Mouse (Mus musculus) liver, adult 2 months (tissue): ENCODE measurements at regions not wholly inside any gene's neighbourhood (a gene's known extent, or its start where the extent isn't known, plus 50 kb on each side); places are given as distances from the start of the nearest gene placed in this dataset.

Source experiments
- DNase-seq: peaks from one replicate; pipeline ENCODE4 v3.0.0-alpha.2; 2011; ENCODE audit warnings: low read depth, low spot score; ENCODE audit errors: extremely low read depth
- H3K27ac ChIP-seq: fragments of 200-500 bp; replicated peaks from 2 replicates; pipeline ENCODE4 v1.5.1; 2012; ENCODE audit warnings: low read depth, mild to moderate bottlenecking, control low read depth, inconsistent platforms, low read length; ENCODE audit not compliant: insufficient read depth
- H3K27me3 ChIP-seq: fragments of 200-500 bp; 2 replicates; pipeline ENCODE4 v1.6.1; 2012; ENCODE audit warnings: mild to moderate bottlenecking, moderate library complexity, low read length, inconsistent platforms; ENCODE audit not compliant: control insufficient read depth, insufficient read depth
- H3K36me3 ChIP-seq: fragments of 200-500 bp; 2 replicates; pipeline ENCODE4 v1.6.1; 2012; ENCODE audit warnings: low read length, inconsistent platforms; ENCODE audit not compliant: control insufficient read depth, insufficient read depth
- H3K4me1 ChIP-seq: fragments of 200-500 bp; 2 replicates; pipeline ENCODE4 v1.6.1; 2011; ENCODE audit warnings: low read length; ENCODE audit not compliant: control insufficient read depth, insufficient read depth
- H3K4me3 ChIP-seq: fragments of 200-500 bp; 2 replicates; pipeline ENCODE4 v1.5.1; 2011; ENCODE audit warnings: low read depth, mild to moderate bottlenecking, control low read depth, low read length, moderate library complexity; ENCODE audit not compliant: insufficient read depth
- H3K79me2 ChIP-seq: fragments of 200-500 bp; 2 replicates; pipeline ENCODE4 v1.6.1; 2012; ENCODE audit warnings: inconsistent platforms, mild to moderate bottlenecking, low read length, moderate library complexity; ENCODE audit not compliant: control insufficient read depth, insufficient read depth
- H3K9ac ChIP-seq: fragments of 200-500 bp; 2 replicates; pipeline ENCODE4 v1.6.1; 2012; ENCODE audit warnings: low read depth, mild to moderate bottlenecking, control low read depth, inconsistent platforms, low read length
- CTCF ChIP-seq: fragments of 200-500 bp; IDR thresholded peaks from 2 replicates; pipeline ENCODE4 v1.5.1; 2011; ENCODE audit warnings: low read depth, low read length, control low read depth
- POLR2A ChIP-seq: fragments of 200-500 bp; IDR thresholded peaks from 2 replicates; pipeline ENCODE4 v1.6.1; 2011; ENCODE audit warnings: low read length, control low read depth; ENCODE audit not compliant: insufficient read depth; ENCODE audit errors: extremely low read depth
- WGBS: fragments of 180-500 bp; shearing (Covaris S2); methylation state at CpG from one replicate; pipeline ENCODE4 v1.1.7; 2018; 5-methylcytosine and 5-hydroxymethylcytosine counted together

- Histone ChIP-seq H3K4me3 (no peak overlapping the region), H3K9ac (no peak overlapping the region), H3K4me1 (no peaks in the 10 kb centered on the region), H3K27ac (no peak overlapping the region), H3K27me3 (no peaks in the 10 kb centered on the region; the same call in 1 of the 2 replicates), H3K36me3 (no peaks in the 10 kb centered on the region), H3K79me2 (no peaks in the 10 kb centered on the region)
- TF ChIP-seq CTCF = no peak
- no peak for TF ChIP-seq POLR2A
- WGBS = 78% methylated on average over 1 of the region's 1 CpGs
- no peak for DNase-seq
These were observed 127.7 kb downstream of the Pros1 start for GRCm38 (mm10) chr16:62981821-62982220.

GRCm38 (mm10) chr16:62982558-62982957 is 128.5 kb downstream of the Pros1 start:
- Histone ChIP-seq H3K27ac (no peak overlapping the region), H3K4me1 (no peaks in the 10 kb centered on the region), H3K79me2 (no peaks in the 10 kb centered on the region), H3K36me3 (no peaks in the 10 kb centered on the region), H3K27me3 (no peaks in the 10 kb centered on the region; the same call in 1 of the 2 replicates), H3K4me3 (no peak overlapping the region), H3K9ac (no peak overlapping the region)
- no peak for TF ChIP-seq CTCF
- 66% methylated on average over 4 of the region's 4 CpGs for WGBS
- DNase-seq = peak; percentile 12

GRCm38 (mm10) chr16:62995555-62995954 is 141.4 kb downstream of the Pros1 start:
- TF ChIP-seq POLR2A (no peak), CTCF (no peak)
- Histone ChIP-seq H3K27ac (no peak overlapping the region), H3K27me3 (no peaks in the 10 kb centered on the region), H3K4me1 (no peaks in the 10 kb centered on the region), H3K79me2 (no peaks in the 10 kb centered on the region), H3K4me3 (no peak overlapping the region), H3K36me3 (no peaks in the 10 kb centered on the region), H3K9ac (no peak overlapping the region)
- 81% methylated on average over 3 of the region's 3 CpGs for WGBS
- no peak for DNase-seq

GRCm38 (mm10) chr16:63011151-63011734 is 157.1 kb downstream of the Pros1 start:
- WGBS = 85% methylated on average over 4 of the region's 4 CpGs
- H3K79me2 ChIP-seq = no peaks in the 10 kb centered on the region
- H3K27ac ChIP-seq = no peak overlapping the region
- H3K4me3 ChIP-seq = no peak overlapping the region
- TF ChIP-seq CTCF (no peak), POLR2A (no peak)
- H3K27me3 ChIP-seq = no peaks in the 10 kb centered on the region
- H3K4me1 ChIP-seq = no peaks in the 10 kb centered on the region
- no peak for DNase-seq
- no peaks in the 10 kb centered on the region for H3K36me3 ChIP-seq
- no peak overlapping the region for H3K9ac ChIP-seq

GRCm38 (mm10) chr16:63014453-63014852 is 160.3 kb downstream of the Pros1 start:
- DNase-seq = peak; percentile 4
- H3K79me2 ChIP-seq = no peaks in the 10 kb centered on the region
- no peak overlapping the region for H3K27ac ChIP-seq
- no peak overlapping the region for H3K9ac ChIP-seq
- H3K36me3 ChIP-seq = no peaks in the 10 kb centered on the region
- H3K4me1 ChIP-seq = no peaks in the 10 kb centered on the region
- no peaks in the 10 kb centered on the region for H3K27me3 ChIP-seq
- H3K4me3 ChIP-seq = no peak overlapping the region
- TF ChIP-seq POLR2A (no peak), CTCF (no peak)
- 30% methylated on average over 7 of the region's 7 CpGs for WGBS

- no peak overlapping the region for H3K9ac ChIP-seq
- H3K79me2 ChIP-seq = no peaks in the 10 kb centered on the region
- TF ChIP-seq POLR2A (no peak), CTCF (peak; percentile 30)
- H3K4me3 ChIP-seq = no peak overlapping the region
- no peaks in the 10 kb centered on the region for H3K36me3 ChIP-seq
- no peak for DNase-seq
- H3K27me3 ChIP-seq = no peaks in the 10 kb centered on the region
- no peaks in the 10 kb centered on the region for H3K4me1 ChIP-seq
- H3K27ac ChIP-seq = no peak overlapping the region
- 36% methylated on average over 1 of the region's 1 CpGs for WGBS
These were observed 162.0 kb downstream of the Pros1 start for GRCm38 (mm10) chr16:63016144-63016543.
